Mouse (Mus musculus): ENCODE data around the gene Vmn1r232.

Vmn1r232 gene

DNA sequence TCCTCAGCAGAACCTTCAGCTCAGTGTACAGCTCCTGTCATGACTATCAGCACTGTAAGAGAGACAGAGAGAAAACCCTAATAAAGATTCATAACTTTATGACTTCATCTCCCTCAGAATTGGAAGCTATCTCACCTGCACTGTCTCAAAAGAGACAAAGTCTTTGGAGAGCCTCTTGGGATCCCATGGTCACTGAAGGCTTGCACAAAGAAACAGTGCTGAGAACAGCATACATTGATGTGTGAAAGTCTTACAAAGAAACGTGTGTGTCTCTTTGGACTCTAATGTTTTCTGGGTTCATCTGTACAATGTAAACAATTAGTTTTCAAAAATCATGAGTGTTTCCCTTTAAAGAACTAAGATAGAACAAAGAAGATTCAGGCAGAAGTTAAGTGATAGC lies at the start of gene Vmn1r232:
Gene Vmn1r232, minus strand, starts transcription at position 101 of the 400 bp plus-strand sequence.
- DNase-seq: no peak

DNA sequence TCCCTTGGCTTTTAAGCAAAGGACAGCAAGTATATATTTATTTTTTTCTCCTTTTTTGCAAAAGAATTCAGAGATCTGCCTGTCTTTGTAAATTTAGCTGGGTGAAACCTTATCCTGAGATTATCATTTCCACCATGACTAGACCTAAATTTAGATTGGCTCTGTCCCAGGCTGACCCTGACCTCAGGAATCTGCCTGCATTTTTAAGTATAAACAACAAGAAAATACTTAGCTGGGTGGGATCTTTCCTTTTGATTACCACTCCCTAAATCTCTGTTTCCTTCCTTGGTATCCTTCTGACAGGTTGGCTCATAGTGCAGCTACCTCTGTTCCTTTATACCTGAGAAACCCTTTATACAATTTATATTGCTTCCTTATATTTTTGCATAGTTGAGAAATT lies 47.2 kb upstream of the Vmn1r232 start:
- DNase-seq: no peak

DNA sequence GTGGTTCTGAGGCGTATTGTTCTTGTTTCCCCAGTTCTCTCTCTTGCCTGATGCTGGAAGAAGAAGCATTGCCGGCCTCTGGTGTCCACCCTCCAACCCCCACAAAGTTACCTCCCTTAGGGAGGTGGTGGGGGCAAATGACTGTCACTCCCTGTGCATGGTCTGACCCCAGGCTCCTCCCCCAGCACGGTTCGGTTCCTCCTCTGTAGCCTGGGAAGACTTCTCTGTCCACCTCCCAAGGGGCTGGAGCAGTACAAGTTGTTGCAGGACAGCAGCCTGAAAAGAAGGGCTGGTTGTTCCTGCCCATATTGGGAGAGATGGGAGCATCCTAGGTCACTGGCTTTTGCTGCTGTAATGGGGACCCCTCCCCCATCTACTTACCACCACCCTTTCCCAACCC lies 45.9 kb upstream of the Vmn1r232 start:
- DNase-seq: no peak

DNA sequence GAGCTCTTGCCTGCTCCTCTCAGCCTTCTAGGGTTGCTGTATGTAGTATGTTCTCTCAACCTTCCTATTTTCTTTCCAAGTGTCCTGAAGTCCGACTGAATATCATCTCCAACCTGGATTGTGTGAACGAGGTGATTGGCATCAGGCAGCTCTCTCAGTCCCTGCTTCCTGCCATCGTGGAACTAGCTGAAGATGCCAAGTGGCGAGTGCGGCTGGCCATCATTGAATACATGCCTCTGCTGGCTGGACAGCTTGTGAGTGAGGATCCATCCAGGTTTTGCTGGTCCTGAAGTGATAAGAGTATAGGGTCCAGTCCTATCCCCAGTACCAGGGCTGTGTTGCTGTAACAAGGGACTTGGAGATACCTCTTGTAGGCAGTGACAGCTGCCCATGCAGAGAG lies 40.9 kb upstream of the Vmn1r232 start:
- no peak for DNase-seq

DNA sequence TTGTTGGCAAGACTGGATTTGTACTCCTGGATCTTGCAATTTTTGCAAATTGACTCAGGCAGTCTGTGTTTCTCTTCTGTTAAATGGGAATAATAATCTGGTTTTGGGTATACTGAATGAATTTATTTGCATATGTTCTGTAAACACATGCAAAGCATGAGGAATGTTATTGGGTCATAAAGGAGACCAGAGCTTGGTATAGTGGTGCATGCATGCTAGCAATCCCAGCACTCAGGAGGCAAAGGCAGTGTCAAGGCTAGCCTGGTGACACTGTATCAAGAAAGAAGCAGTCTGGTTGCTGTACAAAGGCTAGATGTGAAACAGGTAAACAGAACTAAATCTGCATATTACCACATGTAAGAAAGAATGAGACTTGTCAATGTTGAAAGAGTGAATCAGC lies 27.1 kb upstream of the Vmn1r232 start:
- no peak for DNase-seq

DNA sequence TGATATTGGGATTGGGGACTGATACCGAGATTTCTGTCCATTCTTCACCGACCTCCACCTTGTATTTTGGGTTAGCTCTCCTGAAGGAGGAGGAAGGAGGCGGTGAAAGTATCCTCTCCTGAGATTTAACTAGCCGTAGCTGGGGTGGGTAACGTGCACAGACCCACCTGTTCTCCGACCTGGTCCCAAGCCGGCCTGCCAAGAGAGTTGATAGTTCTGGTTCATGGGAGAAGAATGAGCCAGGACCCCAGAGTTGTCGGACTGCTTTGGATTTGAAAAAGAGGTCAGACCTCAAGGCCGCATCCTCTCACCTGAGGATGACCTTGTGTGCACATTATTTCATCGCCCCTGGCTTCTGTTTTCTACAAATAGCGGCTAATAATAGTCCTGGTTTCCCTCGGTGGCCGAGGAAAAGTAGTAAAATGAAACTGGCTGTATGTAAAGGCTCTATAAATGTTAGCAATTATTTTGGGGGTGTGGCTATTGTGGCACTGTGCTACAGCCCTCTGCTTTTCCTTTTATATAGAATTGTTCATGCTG lies 26.6 kb upstream of the Vmn1r232 start:
- DNase-seq: peak in 1 of 2 experiments; percentile 44

DNA sequence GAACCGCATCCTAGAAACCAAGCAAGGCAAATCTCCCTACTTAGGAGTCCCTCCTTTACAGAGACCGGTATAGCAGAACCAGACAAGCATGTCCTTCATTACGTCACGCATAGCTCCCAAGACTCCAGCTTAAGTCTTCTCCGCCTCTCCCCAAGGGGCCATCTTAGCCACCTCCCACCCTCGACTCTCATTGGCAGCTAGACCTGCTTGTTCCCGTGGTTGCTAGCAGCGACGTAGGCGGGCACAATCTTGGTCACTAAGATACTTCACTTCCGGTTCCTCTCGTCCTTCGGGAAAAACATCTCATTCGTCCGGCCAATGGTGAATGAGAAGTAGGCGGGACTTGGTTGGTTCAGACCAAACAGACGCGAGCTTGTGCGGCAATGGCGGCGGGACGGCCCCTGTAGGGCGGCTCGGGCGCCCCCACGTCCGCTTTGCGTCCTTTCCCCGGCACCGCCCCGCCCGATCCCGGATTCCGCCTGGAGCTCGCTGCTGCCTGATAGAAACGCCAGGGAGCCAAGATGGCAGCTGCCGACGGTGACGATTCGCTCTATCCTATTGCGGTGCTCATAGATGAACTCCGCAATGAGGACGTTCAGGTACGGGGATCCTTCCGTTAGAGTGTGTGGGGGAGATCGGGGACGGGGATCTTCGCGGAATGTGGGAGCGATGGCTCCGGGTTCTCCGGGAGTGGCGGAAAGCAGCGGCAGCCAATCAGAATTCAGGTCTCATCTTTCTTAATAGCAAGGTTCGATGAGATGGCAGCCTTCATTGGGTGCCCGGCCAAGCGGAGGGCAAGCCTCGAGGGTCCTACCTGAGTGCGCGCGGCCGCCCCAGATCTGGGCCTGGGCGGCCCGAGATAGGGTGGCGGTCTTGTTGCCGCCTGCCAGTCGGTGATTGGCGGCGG lies 25.7 kb upstream of the Vmn1r232 start, which contains the start of gene Ppp2r1a:
Gene Ppp2r1a, plus strand, starts transcription at position 327 of the 907 bp plus-strand sequence.
- peak; percentile 98 to 99 for DNase-seq

DNA sequence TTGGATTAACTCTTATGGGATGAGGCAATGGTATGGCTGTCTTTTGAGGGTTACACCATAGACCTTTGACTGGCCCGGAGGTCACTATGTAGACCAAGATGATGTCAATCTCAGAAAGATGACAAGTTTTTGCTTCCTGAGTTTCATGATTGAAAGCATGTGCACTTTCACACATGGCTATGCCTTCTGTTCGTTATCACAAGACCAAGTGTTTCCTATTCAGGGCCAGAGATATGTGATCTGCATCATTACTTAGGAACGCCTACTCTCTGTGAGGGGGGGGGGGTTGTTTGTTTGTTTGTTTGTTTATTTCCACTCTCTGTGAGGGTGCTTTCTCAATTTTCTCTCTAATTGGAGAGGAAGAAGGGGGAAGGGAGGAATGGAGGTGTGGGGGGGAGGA lies 24.7 kb upstream of the Vmn1r232 start:
- DNase-seq: no peak

DNA sequence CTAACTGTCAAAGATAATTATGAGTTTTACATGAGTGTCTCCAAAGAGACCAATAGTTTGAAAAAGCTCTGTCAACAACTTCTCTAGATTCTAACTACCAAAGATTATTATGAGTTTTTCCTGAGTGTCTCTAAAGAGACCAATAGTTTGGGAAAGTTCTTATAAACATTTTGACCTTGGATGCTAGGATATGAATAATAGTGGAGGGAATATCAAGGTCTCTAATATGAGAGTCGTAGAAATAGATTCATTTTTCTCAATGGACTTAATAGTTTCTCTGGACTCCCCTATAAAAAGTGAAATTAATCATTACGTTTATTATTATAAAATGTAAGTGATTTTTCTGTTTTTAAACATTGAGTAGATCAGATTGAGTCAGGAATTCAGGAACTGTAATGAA lies 14.5 kb downstream of the Vmn1r232 start, which contains the start of gene Vmn1r231:
Gene Vmn1r231, minus strand, starts transcription at position 101 of the 400 bp plus-strand sequence.
- DNase-seq: no peak
